Mouse (Mus musculus): ENCODE results near the gene Olfr1198. TPM values are rescaled to one million over a fixed set of nuclear protein-coding genes. Genes with fewer than 3 reads are reported as not detected.

The Olfr1198 gene
- not detected for total RNA-seq (2021)
- polyA plus RNA-seq (2012; rRNA removed) = not detected in 2 replicates
- long read RNA-seq = 0 reads

GRCm38 (mm10) chr2:88751270-88751669, at the start of gene Olfr1198:
Gene Olfr1198 (minus strand): TSS chr2:88751370.
- no peak for DNase-seq

- DNase-seq = no peak
Observed at GRCm38 (mm10) chr2:88792736-88793135, 41.6 kb upstream of the Olfr1198 start, which contains the start of gene Olfr1201. Gene Olfr1201 (plus strand): TSS chr2:88793036.

- DNase-seq = no peak
Observed at GRCm38 (mm10) chr2:88770388-88770787, 19.2 kb upstream of the Olfr1198 start, which contains the start of gene Olfr1200. Gene Olfr1200 (minus strand): TSS chr2:88770488.

- DNase-seq = no peak
Observed at GRCm38 (mm10) chr2:88760369-88760768, 9.2 kb upstream of the Olfr1198 start, which contains the start of gene Olfr1199. Gene Olfr1199 (minus strand): TSS chr2:88760469.

GRCm38 (mm10) chr2:88743379-88743778, 7.8 kb downstream of the Olfr1198 start:
- no peak for DNase-seq

- no peak for DNase-seq
Observed at GRCm38 (mm10) chr2:88732266-88732665, 18.9 kb downstream of the Olfr1198 start, which contains the start of gene Olfr1197. Gene Olfr1197 (minus strand): TSS chr2:88732366.

GRCm38 (mm10) chr2:88704497-88704896, 46.7 kb downstream of the Olfr1198 start, which contains the start of gene Olfr1196:
Gene Olfr1196 (minus strand): TSS chr2:88704597.
- no peak for DNase-seq

Other genes with a start within 250 kb of the Olfr1198 start
- gene Olfr1186, start 232.8 kb downstream of the Olfr1198 start, total RNA-seq (2021) = not detected
- not detected in 2 replicates for gene Olfr1186, start 232.8 kb downstream of the Olfr1198 start, polyA plus RNA-seq (2012; rRNA removed)
- gene Olfr1188, start 194.4 kb downstream of the Olfr1198 start, total RNA-seq (2021) = not detected
- gene Olfr1188, start 194.4 kb downstream of the Olfr1198 start, polyA plus RNA-seq (2012; rRNA removed) = not detected in 2 replicates
- not detected for gene Olfr1189, start 164.9 kb downstream of the Olfr1198 start, total RNA-seq (2021)
- gene Olfr1189, start 164.9 kb downstream of the Olfr1198 start, polyA plus RNA-seq (2012; rRNA removed) = not detected in 2 replicates
- under 1 TPM in 1 of 2 experiments, not detected in 1; 0.06 TPM for gene Olfr1191-ps1, start 110.8 kb downstream of the Olfr1198 start, total RNA-seq (2021)
- not detected in 2 replicates for gene Olfr1191-ps1, start 110.8 kb downstream of the Olfr1198 start, polyA plus RNA-seq (2012; rRNA removed)
- not detected for gene Olfr1192-ps1, start 102.9 kb downstream of the Olfr1198 start, total RNA-seq (2021)
- gene Olfr1192-ps1, start 102.9 kb downstream of the Olfr1198 start, polyA plus RNA-seq (2012; rRNA removed) = not detected in 2 replicates
- gene Olfr1193, start 75.7 kb downstream of the Olfr1198 start, total RNA-seq (2021) = not detected
- gene Olfr1193, start 75.7 kb downstream of the Olfr1198 start, polyA plus RNA-seq (2012; rRNA removed) = not detected in 2 replicates
- not detected for gene Olfr1195, start 62.2 kb downstream of the Olfr1198 start, total RNA-seq (2021)
- gene Olfr1195, start 62.2 kb downstream of the Olfr1198 start, polyA plus RNA-seq (2012; rRNA removed) = not detected in 2 replicates
- gene Olfr1196, start 46.8 kb downstream of the Olfr1198 start, total RNA-seq (2021) = not detected
- not detected in 2 replicates for gene Olfr1196, start 46.8 kb downstream of the Olfr1198 start, polyA plus RNA-seq (2012; rRNA removed)
- gene Olfr1197, start 19.0 kb downstream of the Olfr1198 start, total RNA-seq (2021) = not detected
- gene Olfr1197, start 19.0 kb downstream of the Olfr1198 start, polyA plus RNA-seq (2012; rRNA removed) = not detected in 2 replicates
- gene Olfr1199, start 9.1 kb upstream of the Olfr1198 start, total RNA-seq (2021) = not detected
- gene Olfr1199, start 9.1 kb upstream of the Olfr1198 start, polyA plus RNA-seq (2012; rRNA removed) = not detected in 2 replicates
- gene Olfr1200, start 19.1 kb upstream of the Olfr1198 start, total RNA-seq (2021) = not detected
- gene Olfr1200, start 19.1 kb upstream of the Olfr1198 start, polyA plus RNA-seq (2012; rRNA removed) = not detected in 2 replicates
- gene Olfr1201, start 41.7 kb upstream of the Olfr1198 start, total RNA-seq (2021) = not detected
- not detected in 2 replicates for gene Olfr1201, start 41.7 kb upstream of the Olfr1198 start, polyA plus RNA-seq (2012; rRNA removed)
- gene Olfr1202, start 63.1 kb upstream of the Olfr1198 start, total RNA-seq (2021) = not detected
- not detected in 2 replicates for gene Olfr1202, start 63.1 kb upstream of the Olfr1198 start, polyA plus RNA-seq (2012; rRNA removed)
- not detected for gene Olfr1205, start 78.4 kb upstream of the Olfr1198 start, total RNA-seq (2021)
- not detected in 2 replicates for gene Olfr1205, start 78.4 kb upstream of the Olfr1198 start, polyA plus RNA-seq (2012; rRNA removed)
- not detected for gene Olfr1204, start 97.9 kb upstream of the Olfr1198 start, total RNA-seq (2021)
- not detected in 2 replicates for gene Olfr1204, start 97.9 kb upstream of the Olfr1198 start, polyA plus RNA-seq (2012; rRNA removed)
- not detected for gene Olfr1206, start 111.9 kb upstream of the Olfr1198 start, total RNA-seq (2021)
- not detected in 2 replicates for gene Olfr1206, start 111.9 kb upstream of the Olfr1198 start, polyA plus RNA-seq (2012; rRNA removed)
- not detected for gene Olfr1208, start 150.9 kb upstream of the Olfr1198 start, total RNA-seq (2021)
- not detected in 2 replicates for gene Olfr1208, start 150.9 kb upstream of the Olfr1198 start, polyA plus RNA-seq (2012; rRNA removed)
- gene Olfr1209, start 163.8 kb upstream of the Olfr1198 start, total RNA-seq (2021) = not detected
- gene Olfr1209, start 163.8 kb upstream of the Olfr1198 start, polyA plus RNA-seq (2012; rRNA removed) = not detected in 2 replicates
- gene Olfr1211, start 186.7 kb upstream of the Olfr1198 start, total RNA-seq (2021) = not detected
- not detected in 2 replicates for gene Olfr1211, start 186.7 kb upstream of the Olfr1198 start, polyA plus RNA-seq (2012; rRNA removed)
- not detected for gene Olfr1212, start 202.6 kb upstream of the Olfr1198 start, total RNA-seq (2021)
- not detected in 2 replicates for gene Olfr1212, start 202.6 kb upstream of the Olfr1198 start, polyA plus RNA-seq (2012; rRNA removed)
- gene Gm13762, start 228.9 kb upstream of the Olfr1198 start, total RNA-seq (2021) = not detected
- not detected in 2 replicates for gene Gm13762, start 228.9 kb upstream of the Olfr1198 start, polyA plus RNA-seq (2012; rRNA removed)
- gene Olfr1214, start 241.3 kb upstream of the Olfr1198 start, total RNA-seq (2021) = not detected
- gene Olfr1214, start 241.3 kb upstream of the Olfr1198 start, polyA plus RNA-seq (2012; rRNA removed) = not detected in 2 replicates

Data from adrenal gland, adult 2 months (tissue).